Mouse (Mus musculus) neural tube, embryonic 12.5 days (tissue): ENCODE results near the gene Nck2. TPM values are rescaled to one million over a fixed set of nuclear protein-coding genes. Genes with fewer than 3 reads are reported as not detected.

Experiments
- ATAC-seq: fragments of 200-750 bp; cut with Nextera tagmentation; 2 replicates; pipeline ENCODE4 v1.8.0; 2017; ENCODE audit warnings: low read depth, mild to moderate bottlenecking, moderate TSS enrichment, moderate library complexity; ENCODE audit not compliant: low FRiP score
- H3K27ac ChIP-seq: fragments of 300-500 bp; sonication (generic); 2 replicates; pipeline ENCODE4 v1.5.1; 2016
- H3K27me3 ChIP-seq: fragments of 300-500 bp; sonication (generic); replicated peaks from 2 replicates; pipeline ENCODE4 v1.6.1; 2016; ENCODE audit warnings: mild to moderate bottlenecking
- H3K36me3 ChIP-seq: fragments of 300-500 bp; sonication (generic); 2 replicates; pipeline ENCODE4 v1.6.1; 2016; ENCODE audit warnings: mild to moderate bottlenecking
- H3K4me1 ChIP-seq: fragments of 300-500 bp; sonication (generic); 2 replicates; pipeline ENCODE4 v1.6.1; 2016
- H3K4me2 ChIP-seq: fragments of 300-500 bp; sonication (generic); replicated peaks from 2 replicates; pipeline ENCODE4 v1.6.1; 2016; ENCODE audit warnings: mild to moderate bottlenecking
- H3K4me3 ChIP-seq: fragments of 300-500 bp; sonication (generic); 2 replicates; pipeline ENCODE4 v1.5.1; 2016
- H3K9ac ChIP-seq: fragments of 300-500 bp; sonication (generic); 2 replicates; pipeline ENCODE4 v1.6.1; 2016; ENCODE audit warnings: mild to moderate bottlenecking
- H3K9me3 ChIP-seq: fragments of 300-500 bp; sonication (generic); 2 replicates; pipeline ENCODE4 v1.6.1; 2016; ENCODE audit warnings: mild to moderate bottlenecking
- WGBS: fragments of 180-500 bp; shearing (Covaris S2); methylation state at CpG from one replicate; pipeline ENCODE4 v1.1.7; 2016; 5-methylcytosine and 5-hydroxymethylcytosine counted together
- polyA plus RNA-seq: library from polyadenylated mRNA; unstranded; fragments of >200 nt; fragmentation: Nextera tagmentation; extraction: Ambion mirVana; gene quantifications from 2 replicates; pipeline ENCODE4 v1.2.1, GENCODE M21; 2016

The Nck2 gene
- polyA plus RNA-seq, 1 experiment from 2014 or later = 48.7 TPM

DNA sequence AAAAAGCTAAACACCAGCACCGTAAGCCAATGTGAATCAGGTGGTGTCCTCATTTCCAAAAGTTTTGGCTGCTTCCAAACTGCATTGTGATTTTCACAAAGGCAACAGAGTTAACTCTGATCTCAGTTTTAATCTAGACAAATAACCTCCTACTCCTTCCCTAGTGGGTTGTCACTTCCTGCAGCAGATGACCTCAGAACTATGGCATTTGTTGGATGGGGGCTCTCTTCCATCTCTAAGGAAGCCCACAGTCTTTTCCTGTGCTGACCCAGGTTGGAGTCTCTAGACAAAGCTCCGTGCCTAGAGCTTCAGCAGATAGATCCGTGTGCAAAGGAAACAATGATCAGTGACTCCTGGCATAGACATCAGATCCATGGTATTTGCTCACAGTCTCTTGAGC is 31.1 kb upstream of the Nck2 start:
- H3K9ac ChIP-seq = no peak overlapping the region
- H3K4me1 ChIP-seq = no peaks in the 10 kb centered on the region
- H3K9me3 ChIP-seq = no peaks in the 10 kb centered on the region
- H3K4me3 ChIP-seq = no peak overlapping the region
- H3K27me3 ChIP-seq = no peaks in the 10 kb centered on the region
- H3K27ac ChIP-seq = no peak overlapping the region
- WGBS = 83% methylated on average over 3 of the region's 3 CpGs
- H3K36me3 ChIP-seq = no peaks in the 10 kb centered on the region
- ATAC-seq = no peak
- no peak overlapping the region for H3K4me2 ChIP-seq

DNA sequence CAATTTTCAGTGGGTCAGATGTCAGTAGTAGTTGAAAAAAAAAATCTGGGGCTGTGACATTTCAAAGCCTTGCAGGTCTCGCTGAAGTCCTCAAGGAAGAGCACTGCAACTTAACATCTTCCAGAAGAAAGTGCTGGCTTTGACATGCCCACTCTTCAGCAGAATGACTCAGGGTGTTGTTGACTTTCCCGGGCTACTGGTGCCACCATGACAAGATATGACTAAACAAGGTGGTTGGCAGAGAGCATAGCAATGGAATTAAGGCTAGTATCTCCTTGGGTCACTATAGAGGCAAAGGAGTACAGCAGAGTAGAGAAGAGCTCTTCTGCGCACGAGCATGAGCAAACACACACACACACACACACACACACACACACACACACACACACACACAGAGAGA is 30.6 kb upstream of the Nck2 start:
- 81% methylated on average over 4 of the region's 4 CpGs for WGBS
- no peaks in the 10 kb centered on the region for H3K9me3 ChIP-seq
- no peak overlapping the region for H3K9ac ChIP-seq
- ATAC-seq = no peak
- no peak overlapping the region for H3K4me2 ChIP-seq
- H3K27ac ChIP-seq = no peak overlapping the region
- H3K36me3 ChIP-seq = no peaks in the 10 kb centered on the region
- H3K4me1 ChIP-seq = no peaks in the 10 kb centered on the region
- H3K27me3 ChIP-seq = no peaks in the 10 kb centered on the region
- H3K4me3 ChIP-seq = no peak overlapping the region

DNA sequence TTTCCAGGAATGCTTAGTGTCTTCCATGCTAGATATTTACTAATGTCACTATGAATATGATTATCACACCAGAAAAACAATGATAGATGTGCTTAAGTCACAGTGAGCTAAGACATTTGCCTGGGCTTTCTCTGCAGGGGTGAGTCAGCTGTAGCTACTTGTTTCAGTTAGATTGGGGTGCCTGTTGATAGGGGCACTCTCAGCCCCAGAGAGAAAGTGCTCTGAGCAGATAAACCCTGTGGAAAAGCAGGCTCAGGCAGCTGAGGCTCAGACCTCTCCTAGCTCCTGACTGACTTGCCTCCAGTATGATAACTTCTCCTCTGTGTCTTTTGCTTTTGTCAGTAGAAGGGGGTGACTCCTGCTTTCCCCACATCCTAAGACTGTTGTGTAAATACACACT is 30.2 kb upstream of the Nck2 start:
- Histone ChIP-seq H3K36me3 (no peaks in the 10 kb centered on the region), H3K27ac (no peak overlapping the region), H3K27me3 (no peaks in the 10 kb centered on the region), H3K9me3 (no peaks in the 10 kb centered on the region), H3K4me1 (no peaks in the 10 kb centered on the region), H3K4me3 (no peak overlapping the region), H3K9ac (no peak overlapping the region), H3K4me2 (no peak overlapping the region)
- no peak for ATAC-seq

DNA sequence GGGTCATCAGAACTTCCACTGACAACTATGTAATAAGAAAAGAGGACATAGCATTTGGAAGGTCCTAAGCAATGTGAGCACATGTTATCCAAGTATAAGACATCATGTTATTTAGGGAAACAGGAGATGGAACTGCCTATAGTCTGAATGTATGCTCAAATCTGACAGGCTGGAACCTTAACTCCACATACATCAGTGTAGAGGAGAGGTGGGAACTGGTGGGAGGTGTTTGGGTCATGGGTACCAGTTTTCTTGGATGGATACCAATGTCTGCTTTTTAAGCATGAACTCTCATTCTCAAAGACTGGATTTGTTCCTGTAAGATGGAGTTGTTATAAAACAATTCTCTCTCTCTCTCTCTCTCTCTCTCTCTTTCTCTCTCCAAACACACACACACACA is 29.4 kb upstream of the Nck2 start:
- H3K36me3 ChIP-seq = no peaks in the 10 kb centered on the region
- no peak overlapping the region for H3K4me3 ChIP-seq
- no peaks in the 10 kb centered on the region for H3K27me3 ChIP-seq
- no peaks in the 10 kb centered on the region for H3K9me3 ChIP-seq
- H3K4me1 ChIP-seq = no peaks in the 10 kb centered on the region
- no peak overlapping the region for H3K27ac ChIP-seq
- H3K9ac ChIP-seq = no peak overlapping the region
- H3K4me2 ChIP-seq = no peak overlapping the region
- no peak for ATAC-seq

DNA sequence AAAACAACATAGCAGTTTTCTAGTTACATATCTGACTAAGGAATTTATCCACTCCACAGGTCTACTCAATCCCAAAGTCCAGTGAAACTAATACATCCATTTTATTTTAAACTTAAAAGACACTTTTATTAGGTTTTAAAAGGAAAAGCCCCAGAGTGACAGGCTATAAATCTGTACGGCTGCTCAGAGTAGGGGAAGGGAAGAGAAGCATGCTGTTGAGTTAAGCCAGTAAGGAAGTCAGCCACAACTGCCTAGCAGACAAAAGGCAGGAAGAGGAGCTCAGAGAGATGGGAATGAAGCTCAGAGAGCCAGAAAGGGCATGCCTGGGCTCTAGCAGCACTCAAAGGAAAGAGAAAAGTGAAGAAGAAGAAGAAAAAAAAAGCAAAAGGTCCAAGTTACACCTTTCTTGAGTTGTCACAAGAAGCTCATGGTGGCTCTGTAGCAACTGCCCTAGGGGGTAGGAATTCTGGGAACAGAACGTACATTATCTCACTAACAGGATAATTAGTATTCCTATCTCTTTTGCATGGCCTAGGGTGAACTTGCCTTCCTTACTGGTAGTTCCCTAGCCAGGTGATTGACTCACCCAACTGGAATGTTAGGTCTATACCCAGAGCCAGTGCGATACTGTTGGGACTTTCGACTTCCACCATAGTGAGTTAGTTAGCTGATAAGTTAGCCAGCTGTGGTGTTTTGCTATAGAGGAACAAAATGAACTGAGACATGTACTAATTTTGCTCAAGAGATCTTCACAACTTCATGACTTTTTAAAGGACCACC is 21.2 kb upstream of the Nck2 start:
- Histone ChIP-seq H3K9me3 (no peaks in the 10 kb centered on the region), H3K36me3 (no peaks in the 10 kb centered on the region), H3K4me2 (no peak overlapping the region), H3K9ac (no peak overlapping the region), H3K27ac (no peak overlapping the region), H3K27me3 (no peaks in the 10 kb centered on the region), H3K4me1 (no peaks in the 10 kb centered on the region), H3K4me3 (no peak overlapping the region)
- ATAC-seq = no peak
- 69% methylated on average over 4 of the region's 4 CpGs for WGBS

DNA sequence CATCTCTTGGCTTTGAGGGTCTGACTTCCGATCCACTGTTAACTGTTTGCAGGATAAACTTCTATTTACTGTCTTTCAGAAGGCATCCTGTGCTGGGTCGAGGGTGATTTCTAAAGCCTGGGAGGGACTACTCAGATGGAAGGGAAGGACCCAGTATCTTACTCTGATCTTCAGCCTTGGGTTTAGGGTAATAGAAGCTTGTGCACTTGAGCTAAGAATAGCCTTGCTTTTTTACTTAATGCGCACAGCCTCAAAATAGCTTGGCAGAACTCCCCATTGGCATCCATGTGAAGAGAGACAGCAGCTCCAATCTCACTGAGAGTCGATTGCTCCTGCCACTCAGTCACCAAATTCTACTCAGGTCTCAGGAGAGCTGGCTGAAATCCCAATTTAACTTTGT is 17.9 kb upstream of the Nck2 start:
- 66% methylated on average over 4 of the region's 4 CpGs for WGBS
- H3K27me3 ChIP-seq = no peaks in the 10 kb centered on the region

DNA sequence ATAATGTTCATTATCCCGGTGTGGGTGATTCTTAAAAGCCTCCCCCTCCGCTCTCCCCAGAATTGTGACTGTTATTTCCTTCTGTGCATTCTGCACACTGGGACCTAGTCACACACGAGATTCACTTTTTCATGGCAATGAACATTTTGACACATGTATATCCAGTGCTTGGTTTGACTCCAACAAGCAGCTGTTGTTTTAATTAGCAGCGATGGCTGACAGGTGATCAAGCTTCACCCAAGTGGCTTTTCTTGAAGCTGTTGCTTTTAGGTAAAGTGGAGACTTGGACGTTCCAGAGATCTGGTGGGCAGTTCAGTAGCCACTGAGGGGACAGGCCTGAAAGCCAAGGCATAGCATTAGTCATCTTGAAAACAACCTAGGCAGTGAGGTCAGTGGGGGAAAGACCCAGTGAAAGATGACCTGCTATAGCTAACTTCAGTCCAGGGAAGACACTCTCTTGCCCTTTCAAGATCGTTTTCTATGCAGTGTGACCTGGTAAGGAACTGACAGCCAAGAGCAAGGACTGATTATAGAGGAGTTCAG is 17.3 kb upstream of the Nck2 start:
- ATAC-seq = no peak
- Histone ChIP-seq H3K4me2 (no peak overlapping the region), H3K36me3 (no peaks in the 10 kb centered on the region), H3K27ac (no peak overlapping the region), H3K4me3 (no peak overlapping the region), H3K4me1 (no peaks in the 10 kb centered on the region), H3K27me3 (no peaks in the 10 kb centered on the region), H3K9me3 (no peaks in the 10 kb centered on the region), H3K9ac (no peak overlapping the region)
- WGBS = 79% methylated on average over 6 of the region's 6 CpGs

More for the DNA sequence above, 17.9 kb upstream of the Nck2 start:
- H3K36me3 ChIP-seq = no peaks in the 10 kb centered on the region
- H3K9me3 ChIP-seq = no peaks in the 10 kb centered on the region
- no peak overlapping the region for H3K4me2 ChIP-seq
- H3K27ac ChIP-seq = no peak overlapping the region
- no peak overlapping the region for H3K9ac ChIP-seq
- no peaks in the 10 kb centered on the region for H3K4me1 ChIP-seq
- no peak overlapping the region for H3K4me3 ChIP-seq
- ATAC-seq = no peak

DNA sequence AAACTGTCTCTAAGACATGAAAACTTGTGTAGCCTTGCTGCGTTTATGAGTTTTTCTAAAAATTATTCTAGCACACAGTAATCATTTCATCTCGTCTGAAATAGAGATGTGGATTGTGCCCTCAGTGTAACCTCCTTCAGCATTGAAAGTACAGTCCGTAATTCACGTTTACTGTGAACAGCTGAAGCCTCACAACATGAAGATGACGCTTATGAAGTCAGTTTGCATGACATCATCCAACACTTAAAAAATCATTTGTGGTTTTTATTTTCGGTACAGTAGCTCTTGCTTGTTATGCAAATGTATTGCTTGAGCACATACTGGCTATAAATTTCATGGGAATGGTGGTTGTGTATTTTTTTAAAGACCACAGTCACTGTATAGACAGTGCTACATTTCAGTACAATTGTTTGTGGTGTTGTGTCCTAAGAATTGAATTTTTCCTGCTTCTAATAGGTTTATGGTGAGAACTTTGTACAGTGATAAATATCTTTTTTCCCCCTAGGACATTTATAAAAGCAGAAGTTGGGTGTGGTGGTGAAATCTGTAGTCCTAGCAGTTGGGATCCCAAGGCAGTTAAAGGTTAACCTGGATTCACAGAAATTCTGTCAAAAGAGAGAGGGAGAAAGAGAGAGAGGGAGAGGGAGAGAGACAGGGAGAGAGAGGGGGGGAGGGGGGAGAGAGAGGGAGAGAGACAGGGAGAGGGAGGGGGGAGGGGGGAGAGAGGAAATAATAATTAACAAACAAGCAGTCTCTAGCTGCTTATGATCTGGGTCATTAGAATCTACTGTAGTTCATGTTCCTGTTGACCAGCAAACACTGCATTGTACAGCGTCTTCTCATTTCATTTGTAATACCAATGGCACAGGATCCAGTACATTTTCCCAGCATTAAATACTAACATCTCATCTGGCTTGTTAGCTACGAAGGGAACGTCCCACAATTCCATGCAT is 14.2 kb upstream of the Nck2 start:
- no peaks in the 10 kb centered on the region for H3K36me3 ChIP-seq
- H3K27me3 ChIP-seq = no peaks in the 10 kb centered on the region
- H3K4me3 ChIP-seq = no peak overlapping the region
- no peak overlapping the region for H3K9ac ChIP-seq
- no peak overlapping the region for H3K27ac ChIP-seq
- no peak overlapping the region for H3K4me2 ChIP-seq
- 87% methylated on average over 9 of the region's 9 CpGs for WGBS
- no peaks in the 10 kb centered on the region for H3K4me1 ChIP-seq
- H3K9me3 ChIP-seq = no peaks in the 10 kb centered on the region
- no peak for ATAC-seq

DNA sequence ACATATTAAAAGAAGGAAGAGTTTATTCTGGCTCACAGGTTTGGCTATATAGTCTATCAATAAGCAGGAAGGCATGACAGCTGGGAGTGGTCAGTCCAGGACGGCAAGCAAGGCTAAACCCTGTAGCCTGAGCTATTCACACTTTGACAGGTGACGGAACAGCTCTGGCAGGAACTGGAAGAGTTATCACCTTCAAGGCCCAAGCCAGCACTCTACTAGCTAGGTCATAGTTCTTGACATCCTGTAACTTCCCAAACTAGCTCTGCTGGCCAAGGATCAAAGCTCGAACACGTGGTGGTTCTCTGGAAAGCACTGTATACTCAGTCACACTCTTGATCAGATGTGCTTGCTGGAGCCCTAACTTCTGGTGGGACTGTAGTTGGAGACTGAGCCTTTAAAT is 10.5 kb upstream of the Nck2 start:
- H3K27me3 ChIP-seq = no peaks in the 10 kb centered on the region
- H3K4me1 ChIP-seq = no peaks in the 10 kb centered on the region
- no peak overlapping the region for H3K9ac ChIP-seq
- H3K27ac ChIP-seq = no peak overlapping the region
- 80% methylated on average over 4 of the region's 4 CpGs for WGBS
- no peak overlapping the region for H3K4me2 ChIP-seq
- no peaks in the 10 kb centered on the region for H3K36me3 ChIP-seq
- ATAC-seq = no peak
- no peaks in the 10 kb centered on the region for H3K9me3 ChIP-seq
- no peak overlapping the region for H3K4me3 ChIP-seq

DNA sequence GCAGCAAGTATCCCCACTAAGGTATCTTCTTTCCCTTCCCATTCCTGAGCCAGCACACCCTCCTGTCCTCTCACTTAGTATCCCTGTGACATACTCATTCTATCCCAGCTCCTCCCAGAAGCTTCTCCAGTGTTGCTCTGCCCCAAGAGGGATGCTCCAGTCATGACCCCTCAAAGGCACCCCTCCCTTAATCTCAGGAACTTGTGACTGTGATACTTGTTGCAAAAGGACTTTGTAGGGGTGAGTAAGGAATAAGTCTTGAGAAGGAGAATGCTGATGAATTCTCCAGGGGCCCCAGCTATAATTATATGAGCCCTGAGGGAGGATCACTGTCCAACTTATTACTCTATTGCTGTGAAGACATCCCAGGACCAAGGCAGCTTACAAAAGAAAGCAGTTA is 7.8 kb upstream of the Nck2 start:
- Histone ChIP-seq H3K4me3 (no peak overlapping the region), H3K27me3 (no peaks in the 10 kb centered on the region), H3K4me2 (no peak overlapping the region), H3K9ac (no peak overlapping the region), H3K36me3 (no peaks in the 10 kb centered on the region), H3K9me3 (no peaks in the 10 kb centered on the region), H3K27ac (no peak overlapping the region), H3K4me1 (no peaks in the 10 kb centered on the region)
- no peak for ATAC-seq

DNA sequence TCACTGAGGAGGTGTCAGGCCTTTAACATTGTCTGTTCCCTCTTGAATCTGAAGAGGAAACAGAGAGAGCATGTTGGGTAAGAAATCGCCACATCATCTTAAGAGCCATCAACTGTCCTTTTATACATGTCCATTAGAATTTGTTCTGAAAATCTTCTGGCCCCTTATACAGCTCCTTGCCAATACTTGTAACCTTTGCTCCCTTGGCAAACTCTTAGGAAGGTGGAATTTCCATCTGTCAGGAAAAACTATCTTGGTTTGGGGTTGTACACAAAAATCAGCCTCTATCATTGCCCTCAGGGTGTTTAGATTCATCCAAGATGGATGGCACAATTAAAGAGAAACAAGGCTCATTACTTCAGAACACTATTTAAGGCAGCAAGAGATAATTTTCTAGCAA is 5.1 kb upstream of the Nck2 start:
- H3K4me1 ChIP-seq = no peaks in the 10 kb centered on the region
- no peaks in the 10 kb centered on the region for H3K9me3 ChIP-seq
- no peak overlapping the region for H3K9ac ChIP-seq
- no peak for ATAC-seq
- WGBS = 89% methylated on average over 1 of the region's 1 CpGs
- H3K4me3 ChIP-seq = no peak overlapping the region
- H3K27me3 ChIP-seq = no peaks in the 10 kb centered on the region
- H3K4me2 ChIP-seq = no peak overlapping the region
- H3K36me3 ChIP-seq = no peaks in the 10 kb centered on the region
- no peak overlapping the region for H3K27ac ChIP-seq

DNA sequence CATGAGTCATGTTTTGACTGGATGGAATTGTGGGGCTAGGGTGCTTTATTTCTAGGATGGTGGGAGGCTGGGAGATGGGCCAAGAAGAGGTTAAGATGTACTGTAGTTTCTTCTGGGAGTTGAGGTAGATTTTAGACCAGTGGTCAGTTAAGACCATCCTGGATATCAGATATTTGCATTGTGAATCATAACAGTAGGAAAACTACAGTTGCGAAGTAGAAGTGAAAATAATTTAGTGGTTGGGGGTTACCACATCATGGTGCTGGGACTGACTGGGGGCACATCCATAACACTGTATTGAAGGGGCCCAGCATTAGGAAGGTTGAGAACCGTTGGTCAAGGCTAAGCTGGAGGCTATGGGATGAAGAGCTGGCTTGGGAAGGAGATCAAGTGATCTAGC is 1.8 kb upstream of the Nck2 start:
- Histone ChIP-seq H3K4me3 (no peak overlapping the region), H3K4me2 (no peak overlapping the region), H3K36me3 (no peaks in the 10 kb centered on the region), H3K4me1 (peaks cover 11% of the 10 kb centered on the region), H3K27ac (no peak overlapping the region), H3K9ac (no peak overlapping the region), H3K27me3 (no peaks in the 10 kb centered on the region), H3K9me3 (no peaks in the 10 kb centered on the region)
- 88% methylated on average over 2 of the region's 2 CpGs for WGBS
- no peak for ATAC-seq
